Mouse (Mus musculus) heart, adult 18-20 months (tissue): ENCODE data around the gene Napsa. TPM values are rescaled to one million over a fixed set of nuclear protein-coding genes. Genes with fewer than 3 reads are reported as not detected.

Source experiments
- DNase-seq, 2 experiments: peaks; one replicate each; pipeline ENCODE4 v3.0.0; 2021 to 2022; ENCODE audit warnings: mixed read lengths in 1 of 2
- long read RNA-seq, 2 experiments: library from polyadenylated mRNA; stranded (forward); transcript quantifications; one replicate each; pipeline ENCODE4 v2.0.0; 2021
- total RNA-seq, 2 experiments: library from RNA; stranded (reverse); gene quantifications; 2 replicates each; pipeline ENCODE4 v1.2.3; 2021

The Napsa gene
- total RNA-seq: 1 to 10 TPM in 1 of 2 experiments, under 1 TPM in 1; 0.82 to 4.4 TPM
- long read RNA-seq, experiment 1, partial matches to known transcripts: 0 of 2 reads
- long read RNA-seq, experiment 1, other reads (novel, unspliced or antisense): 0 of 2 reads
- long read RNA-seq, experiment 2, partial matches to known transcripts: 0 of 1 reads
- long read RNA-seq, experiment 2, other reads (novel, unspliced or antisense): 0 of 1 reads

DNA sequence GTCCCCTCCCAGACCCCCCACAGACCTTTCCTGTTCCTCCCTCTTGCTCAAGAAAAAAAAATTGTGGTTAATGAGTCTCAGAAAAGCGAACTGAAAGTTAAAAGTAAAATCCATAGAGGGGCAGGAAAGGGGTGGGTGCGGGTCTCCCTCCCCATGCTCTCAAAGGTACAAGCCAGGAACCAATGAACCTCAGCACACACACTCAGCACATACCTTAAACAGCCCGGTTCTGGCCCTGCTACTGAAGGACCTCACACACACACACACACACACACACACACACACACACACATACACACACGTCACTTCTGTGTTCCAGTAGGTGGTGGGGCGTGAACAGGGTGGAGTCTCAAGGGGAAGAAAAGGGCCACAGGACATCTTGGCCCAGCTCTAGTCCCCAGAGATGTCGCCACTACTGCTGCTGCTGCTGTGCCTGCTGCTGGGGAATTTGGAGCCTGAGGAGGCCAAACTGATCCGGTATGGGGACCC, at the start of gene Napsa:
Napsa (plus strand) TSS at position 168 of the 489 bp plus-strand sequence.
- DNase-seq: no peak

- DNase-seq: no peak
These were observed 49.1 kb upstream of the Napsa start for GRCm38 (mm10) chr7:44523056-44523455.

- peak; percentile 47 to 55 for DNase-seq
These were observed 47.7 kb upstream of the Napsa start, which contains the start of gene Mybpc2 for GRCm38 (mm10) chr7:44524502-44524901. TSS of gene Mybpc2 (minus strand) at chr7:44524656.

- peak; percentile 90 to 94 for DNase-seq
These were observed 46.9 kb upstream of the Napsa start for GRCm38 (mm10) chr7:44525126-44525832.

- DNase-seq: no peak
These were observed 45.6 kb upstream of the Napsa start for GRCm38 (mm10) chr7:44526414-44527154.

DNA sequence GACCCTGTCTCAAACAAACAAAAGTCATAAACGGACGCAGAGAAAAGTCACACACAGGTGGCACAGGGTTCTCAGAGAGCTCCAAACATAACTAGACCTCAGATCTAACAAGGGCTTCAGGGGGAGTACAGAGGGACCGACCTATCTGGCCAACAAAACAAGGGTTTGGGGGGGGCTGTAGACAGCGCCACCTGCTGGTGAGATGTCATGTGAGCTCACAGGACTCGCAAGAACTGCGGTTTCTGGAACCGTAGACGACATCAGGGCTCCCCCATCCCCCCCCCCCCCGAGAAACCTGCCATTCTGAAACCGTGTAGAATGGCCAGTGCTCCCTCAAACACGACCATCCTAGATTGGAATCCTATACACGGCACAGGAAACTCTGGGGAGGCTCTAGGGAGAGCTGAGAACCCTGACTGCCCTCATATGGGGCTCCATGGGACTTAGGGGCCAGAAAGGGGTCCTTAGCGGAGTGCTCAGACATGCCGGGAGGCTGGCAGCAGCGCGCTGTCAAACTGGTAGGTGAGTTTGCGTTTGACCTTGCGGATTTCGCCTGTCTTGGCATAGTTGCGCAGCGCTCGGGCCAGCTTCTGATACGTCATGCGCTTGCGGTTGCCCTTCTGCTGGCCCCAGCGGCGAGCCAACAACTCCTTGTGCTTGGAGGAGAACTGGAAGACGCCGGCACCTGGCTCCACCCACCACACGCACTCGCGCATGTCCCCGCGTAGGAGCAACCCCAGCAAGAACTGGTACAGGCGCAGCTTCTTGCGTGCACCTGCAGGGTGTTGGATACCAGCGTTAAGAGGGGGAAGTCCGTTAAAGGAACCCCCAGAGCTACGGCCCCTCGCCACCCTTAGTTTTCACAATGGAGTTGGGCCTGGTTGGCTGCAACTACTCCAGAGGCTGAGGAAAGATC, 44.4 kb upstream of the Napsa start:
- peak; percentile 76 to 80 for DNase-seq

DNA sequence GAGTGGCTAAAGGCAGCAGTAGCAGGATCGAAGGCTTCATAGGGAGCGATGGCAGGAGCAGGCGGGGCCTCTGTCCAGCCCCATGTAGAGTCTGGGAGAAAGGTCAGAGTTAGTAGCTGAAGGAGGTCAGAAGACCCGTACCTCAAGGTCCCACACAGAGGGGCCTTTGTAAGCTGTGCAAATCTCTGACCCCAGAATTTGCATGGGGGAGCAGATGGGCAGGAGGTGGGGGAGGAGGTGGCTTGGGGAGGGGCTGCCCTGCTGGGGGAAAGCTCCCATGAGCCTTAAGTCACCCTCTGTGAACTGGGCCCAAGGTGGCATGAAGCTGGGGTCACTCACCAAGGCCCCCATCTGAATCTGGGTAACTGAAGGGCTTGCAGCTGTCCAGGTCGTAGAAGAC, 42.7 kb upstream of the Napsa start:
- DNase-seq: no peak

- DNase-seq: no peak
These were observed 41.7 kb upstream of the Napsa start for GRCm38 (mm10) chr7:44530507-44530906.

DNA sequence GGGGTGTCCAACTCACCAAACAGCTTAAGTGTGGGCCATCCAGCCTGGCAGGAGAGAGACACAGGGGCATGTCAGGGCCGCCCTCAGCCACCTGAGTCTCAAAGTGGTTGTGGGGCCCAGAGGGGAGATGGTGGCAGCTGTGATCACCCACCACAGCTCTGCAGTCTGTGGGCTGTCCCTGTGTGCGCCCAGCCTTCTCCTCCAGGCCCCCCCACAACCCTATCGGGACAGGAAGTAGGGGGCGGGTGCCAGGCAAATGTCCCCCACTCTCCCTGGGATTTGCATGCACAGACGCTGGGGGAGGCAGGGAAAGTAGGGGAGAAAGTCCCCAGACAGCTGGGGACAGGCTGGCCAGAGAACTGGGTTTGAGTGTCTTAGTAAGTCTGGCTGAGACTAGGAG, 41.0 kb upstream of the Napsa start:
- no peak for DNase-seq

GRCm38 (mm10) chr7:44531946-44532732, 40.0 kb upstream of the Napsa start, which contains the start of gene Spib:
TSS of gene Spib (minus strand) at chr7:44532071.
- DNase-seq: no peak

DNA sequence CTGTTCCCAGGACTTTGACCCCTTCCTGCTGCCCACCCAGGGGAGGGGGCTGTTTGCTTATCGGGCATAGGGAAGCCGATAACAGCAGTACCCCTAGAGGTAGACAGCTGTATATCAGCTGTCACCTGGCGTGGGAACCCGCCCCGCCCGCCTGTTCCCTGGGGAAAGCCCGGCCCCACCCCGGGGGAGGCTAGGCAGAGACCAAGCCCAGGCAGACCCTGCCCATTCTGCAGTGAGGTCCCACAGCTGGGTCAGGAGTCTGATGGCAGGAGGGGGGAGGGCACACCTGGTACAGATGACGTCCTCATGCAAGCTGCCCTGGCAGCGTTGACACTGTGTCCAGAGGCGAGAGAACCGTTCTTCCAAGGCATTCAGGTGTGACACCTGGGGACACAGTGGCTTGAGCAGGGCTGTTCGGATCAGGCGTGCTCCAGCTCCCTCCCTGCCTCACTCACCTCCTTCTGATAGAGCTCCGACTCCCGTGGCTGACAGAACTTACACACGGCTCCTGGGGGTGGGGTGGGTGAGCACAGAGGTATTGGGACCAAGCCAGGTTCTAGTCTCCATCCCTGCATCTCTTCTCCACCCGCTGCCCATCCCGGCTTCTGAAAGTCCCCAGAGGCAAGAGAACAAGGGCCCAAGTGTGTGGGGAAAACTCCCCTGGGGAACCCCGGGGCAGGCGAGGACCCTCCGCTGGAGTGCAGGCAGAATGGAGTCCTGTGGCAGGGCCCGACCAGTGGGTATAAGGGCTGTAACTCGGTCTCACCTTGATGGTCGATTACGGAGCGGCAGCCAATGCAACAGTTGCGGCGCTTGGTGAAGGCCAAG, 39.0 kb upstream of the Napsa start:
- DNase-seq: no peak

DNA sequence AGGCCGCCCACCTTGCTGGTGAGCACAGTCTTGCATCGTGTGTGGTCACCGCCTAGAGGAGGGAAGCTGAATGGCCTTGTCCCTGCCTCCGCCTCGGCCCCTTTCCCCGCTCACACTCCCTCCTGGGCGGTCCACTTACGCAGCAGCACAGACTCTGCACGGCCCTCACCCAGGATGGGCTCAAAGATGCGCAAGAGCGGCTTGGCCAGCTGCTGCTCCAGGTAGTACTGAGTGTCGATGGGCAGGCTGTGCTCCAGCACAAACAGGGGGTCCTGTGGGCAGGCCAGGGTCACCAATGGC, 38.5 kb upstream of the Napsa start:
- DNase-seq: no peak

- DNase-seq: peak in 1 of 2 experiments; percentile 45
These were observed 37.9 kb upstream of the Napsa start for GRCm38 (mm10) chr7:44534242-44534641.

- DNase-seq: no peak
These were observed 37.3 kb upstream of the Napsa start for GRCm38 (mm10) chr7:44534656-44535441.

DNA sequence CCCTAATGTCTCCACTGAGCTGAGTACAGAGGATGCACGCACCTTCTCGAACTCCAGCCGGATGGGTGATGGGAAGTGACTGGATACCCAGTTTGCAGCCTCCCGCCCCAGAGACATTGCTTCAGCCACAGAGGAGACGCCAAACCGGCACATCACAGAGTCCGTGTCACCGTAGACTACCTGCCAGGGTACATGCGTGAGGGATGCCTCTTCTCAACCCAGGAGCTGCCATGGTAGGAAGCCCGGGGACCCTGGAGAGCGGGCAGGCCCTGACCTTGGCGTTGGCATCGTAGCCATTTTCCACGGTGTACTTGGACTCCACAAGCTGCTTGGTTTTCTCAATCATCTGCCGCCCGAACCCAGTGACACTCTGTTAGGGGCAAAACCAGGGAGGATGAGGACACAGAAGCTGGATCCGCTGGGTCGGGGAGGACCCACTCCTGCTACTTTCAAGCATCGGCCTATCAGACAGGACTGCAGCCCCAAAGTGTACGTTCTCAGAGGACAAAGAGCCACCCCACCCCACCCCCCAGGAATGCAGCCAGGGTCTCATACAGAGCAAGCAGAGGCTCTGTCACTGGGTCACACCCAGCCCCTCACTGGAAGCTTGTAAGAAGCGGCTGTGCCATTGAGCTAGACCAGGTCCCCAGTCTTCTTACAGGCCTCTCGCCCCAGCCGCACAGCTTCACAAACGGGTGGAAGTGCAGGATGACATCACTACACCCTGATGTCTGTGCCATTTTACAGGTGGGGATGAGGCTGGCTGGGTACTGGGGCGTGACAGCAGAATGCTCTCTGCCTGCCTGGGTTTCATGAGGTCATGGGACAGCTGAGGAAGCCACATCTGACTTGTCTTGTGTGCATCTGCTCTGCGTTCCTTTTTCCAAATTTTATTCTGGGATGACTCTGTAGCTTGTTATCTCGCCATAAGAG, 36.3 kb upstream of the Napsa start:
- no peak for DNase-seq

- no peak for DNase-seq
These were observed 35.6 kb upstream of the Napsa start for GRCm38 (mm10) chr7:44536590-44536968.

GRCm38 (mm10) chr7:44537009-44537408, 35.2 kb upstream of the Napsa start:
- no peak for DNase-seq

DNA sequence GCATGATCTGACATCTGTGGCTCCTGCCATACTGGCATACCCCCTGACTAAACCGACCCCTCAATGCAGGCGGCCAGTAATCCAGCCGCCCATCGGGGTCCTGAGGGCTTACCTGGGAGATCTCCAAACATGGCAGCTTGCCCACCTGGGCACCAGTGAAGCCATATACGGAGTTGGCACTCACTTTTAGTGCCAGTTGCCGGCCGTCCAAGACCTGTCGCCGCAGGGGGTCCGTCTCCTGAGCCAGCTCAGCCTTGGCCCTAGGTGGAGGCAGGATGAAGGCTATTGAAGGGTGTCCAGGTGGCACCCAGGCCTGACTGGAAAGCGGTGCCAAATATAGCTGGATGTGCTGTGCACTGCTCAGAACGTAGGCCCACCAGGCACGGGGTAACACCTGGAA, 34.7 kb upstream of the Napsa start:
- no peak for DNase-seq
